Comparison of ENCODE assay signal across 29 mouse cellular contexts in the genomic region with DNA sequence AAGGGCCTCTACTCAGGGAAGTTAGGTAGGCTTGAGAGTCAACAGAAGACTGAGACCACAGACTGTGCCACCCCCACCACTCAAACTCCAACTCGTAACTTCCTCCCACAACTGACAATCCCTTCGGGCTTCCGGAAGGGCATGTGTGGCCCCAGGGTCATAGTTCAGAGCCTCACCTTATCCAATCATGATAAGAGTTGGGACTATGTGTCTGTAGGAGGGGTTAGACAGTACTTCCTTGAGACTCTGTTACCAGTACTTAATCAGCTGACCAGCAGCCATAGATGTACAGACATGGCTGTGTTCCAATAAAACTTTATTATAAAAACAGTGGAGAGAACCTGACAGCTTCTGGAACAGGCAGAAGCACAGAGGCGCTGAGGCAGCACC. TPM values are rescaled to one million over a fixed set of nuclear protein-coding genes. Genes with fewer than 3 reads are reported as not detected.
DNase-seq lines count a peak whose midpoint lies in the region; ATAC-seq and TF ChIP-seq lines count a peak whose summit lies in the region.
"Had no signal": no experiment of that assay in that cellular context is flagged by ENCODE, and none has a peak within 500 bp of the region (broad histone marks: within the 10 kb centered on the region; RNA-seq: fewer than 3 reads in every experiment).

No protein-coding gene starts in this region.

- 92% methylated on average over 4 of the region's 4 CpGs for WGBS in hindbrain, embryonic 13.5 days
- 95% methylated on average over 4 of the region's 4 CpGs for WGBS in hindbrain, postnatal 0 days
- 96% methylated on average over 4 of the region's 4 CpGs for WGBS in limb, embryonic 12.5 days
- WGBS in limb, embryonic 10.5 days: 91% methylated on average over 4 of the region's 4 CpGs

- no peak for DNase-seq in hindbrain, postnatal 0 days (ENCODE audit: low spot score)
- no peak for DNase-seq in limb, embryonic 10.5 days (ENCODE audit: low spot score)
- DNase-seq in ES-CJ7 (ENCODE audit: low read depth, low spot score): peak; percentile 30
- peak; percentile 22 for DNase-seq in WW6 (ENCODE audit: low read depth, low spot score)
- no peak for DNase-seq in cerebellum, postnatal 4 days (ENCODE audit: low spot score in 2 of 2)
- DNase-seq in right cerebral cortex, adult 2 months (ENCODE audit: low spot score in 2 of 2): no peak
- DNase-seq: adrenal gland, adult 2 months; adrenal gland, postnatal 14 days; B cell, adult 2 months; cerebellum, adult 11 months; cerebellum, adult 2 months; cerebellum, adult 9-11 months; cerebellum, postnatal 25 days; embryo, embryonic 11 days; gastrocnemius, adult 2 months; gastrocnemius, postnatal 14 days; heart, adult 11 months; kidney, adult 18-20 months; kidney, adult 9 months had no signal

- no peak for TF ChIP-seq CTCF in hindbrain, postnatal 0 days (IDR thresholded peaks at IDR 0.05; ENCODE audit: low read depth)

- no peak overlapping the region for H3K4me2 ChIP-seq in hindbrain, embryonic 13.5 days
- H3K4me2 ChIP-seq in hindbrain, postnatal 0 days (ENCODE audit: low read depth, low read length): no peak overlapping the region
- H3K4me2 ChIP-seq in limb, embryonic 12.5 days: no peak overlapping the region
- H3K4me2 ChIP-seq: embryonic facial prominence, embryonic 13.5 days; forebrain, embryonic 12.5 days; heart, embryonic 11.5 days had no signal

- no peak overlapping the region for H3K4me3 ChIP-seq in hindbrain, embryonic 13.5 days
- no peak overlapping the region for H3K4me3 ChIP-seq in hindbrain, postnatal 0 days (ENCODE audit: low read length)
- no peak overlapping the region for H3K4me3 ChIP-seq in limb, embryonic 12.5 days (replicated peaks)
- H3K4me3 ChIP-seq in limb, embryonic 10.5 days: no peak overlapping the region
- H3K4me3 ChIP-seq: embryonic facial prominence, embryonic 10.5 days; embryonic facial prominence, embryonic 13.5 days; erythroblast, embryonic 14.5 days; forebrain, embryonic 12.5 days; gastrocnemius, adult 2 months had no signal

- H3K9me3 ChIP-seq in hindbrain, embryonic 13.5 days: no peaks in the 10 kb centered on the region
- H3K9me3 ChIP-seq in hindbrain, postnatal 0 days (ENCODE audit: low read length): no peaks in the 10 kb centered on the region
- H3K9me3 ChIP-seq in limb, embryonic 12.5 days: no peaks in the 10 kb centered on the region
- H3K9me3 ChIP-seq in limb, embryonic 10.5 days (replicated peaks): no peaks in the 10 kb centered on the region
- H3K9me3 ChIP-seq: embryonic facial prominence, embryonic 10.5 days; embryonic facial prominence, embryonic 13.5 days; forebrain, embryonic 12.5 days; G1E had no signal

- no peak overlapping the region for H3K9ac ChIP-seq in hindbrain, embryonic 13.5 days
- no peak overlapping the region for H3K9ac ChIP-seq in hindbrain, postnatal 0 days (replicated peaks; ENCODE audit: low read length)
- H3K9ac ChIP-seq in limb, embryonic 12.5 days (replicated peaks): no peak overlapping the region
- H3K9ac ChIP-seq: embryonic facial prominence, embryonic 13.5 days; forebrain, embryonic 12.5 days had no signal

- no peaks in the 10 kb centered on the region for H3K27me3 ChIP-seq in hindbrain, embryonic 13.5 days
- no peaks in the 10 kb centered on the region for H3K27me3 ChIP-seq in hindbrain, postnatal 0 days (ENCODE audit: insufficient read depth, low read length)
- no peaks in the 10 kb centered on the region for H3K27me3 ChIP-seq in limb, embryonic 12.5 days
- no peaks in the 10 kb centered on the region for H3K27me3 ChIP-seq in limb, embryonic 10.5 days (ENCODE audit: low read depth, poor library complexity, severe bottlenecking)
- H3K27me3 ChIP-seq: embryonic facial prominence, embryonic 13.5 days; forebrain, embryonic 12.5 days; Patski had no signal

- 0 out of 2 replicates have a peak, but pooled peaks cover 5% of the 10 kb centered on the region for H3K4me1 ChIP-seq in hindbrain, embryonic 13.5 days (replicated peaks)
- H3K4me1 ChIP-seq in hindbrain, postnatal 0 days (ENCODE audit: insufficient read depth, low read length): no peaks in the 10 kb centered on the region
- no peaks in the 10 kb centered on the region for H3K4me1 ChIP-seq in limb, embryonic 12.5 days (replicated peaks)
- no peaks in the 10 kb centered on the region for H3K4me1 ChIP-seq in limb, embryonic 10.5 days
- H3K4me1 ChIP-seq: embryonic facial prominence, embryonic 10.5 days; embryonic facial prominence, embryonic 13.5 days; forebrain, embryonic 12.5 days had no signal

- no peak for ATAC-seq in hindbrain, embryonic 13.5 days (ENCODE audit: low FRiP score)
- ATAC-seq in hindbrain, postnatal 0 days: no peak
- 0 out of 2 replicates have a peak, but pooled peaks have one; percentile 6 for ATAC-seq in limb, embryonic 12.5 days (ENCODE audit: insufficient number of reproducible peaks, insufficient read depth, low FRiP score, low TSS enrichment, low read depth)
- ATAC-seq: Patski had no signal

- H3K36me3 ChIP-seq in hindbrain, embryonic 13.5 days: no peaks in the 10 kb centered on the region; the same call in 1 of the 2 replicates
- no peaks in the 10 kb centered on the region for H3K36me3 ChIP-seq in hindbrain, postnatal 0 days (ENCODE audit: insufficient read depth, low read length)
- H3K36me3 ChIP-seq in limb, embryonic 12.5 days: peaks cover 28% of the 10 kb centered on the region
- peaks cover 27% of the 10 kb centered on the region for H3K36me3 ChIP-seq in limb, embryonic 10.5 days
- H3K36me3 ChIP-seq: G1E had no signal

- H3K27ac ChIP-seq in hindbrain, embryonic 13.5 days: 0 out of 2 replicates have a peak overlapping the region, but pooled peaks have one; percentile 4
- H3K27ac ChIP-seq in hindbrain, postnatal 0 days: no peak overlapping the region
- H3K27ac ChIP-seq in limb, embryonic 12.5 days: no peak overlapping the region
- no peak overlapping the region for H3K27ac ChIP-seq in limb, embryonic 10.5 days
- H3K27ac ChIP-seq: embryonic facial prominence, embryonic 10.5 days; embryonic facial prominence, embryonic 13.5 days; forebrain, embryonic 12.5 days; gastrocnemius, adult 2 months had no signal

RNA-seq across cellular contexts. Expression of a gene that starts 48.7 kb away (rescaled TPM):
- 15.4 and 17.1 TPM in 2 replicates for polyA plus RNA-seq in hindbrain, embryonic 13.5 days (2015; fragmentation: Nextera tagmentation; extraction: Ambion mirVana)
- 1.4 and 5.5 TPM in 2 replicates for total RNA-seq in hindbrain, postnatal 0 days (2014; rRNA removed)
- 9.1 and 9.2 TPM in 2 replicates for polyA plus RNA-seq in hindbrain, postnatal 0 days (2015; fragmentation: Nextera tagmentation; extraction: Ambion mirVana)
- polyA plus RNA-seq in limb, embryonic 12.5 days (2016; fragmentation: Nextera tagmentation; extraction: Ambion mirVana): 24.1 and 27.9 TPM in 2 replicates
- 21.2 and 24.2 TPM in 2 replicates for polyA plus RNA-seq in limb, embryonic 10.5 days (2016; fragmentation: Nextera tagmentation; extraction: Ambion mirVana)
- total RNA-seq: CH12.LX, G1E had no signal
- polyA plus RNA-seq: G1E had no signal

Comparison
In these comparisons a context has a peak if more than half of its experiments do, and no peak if none do; other contexts are left out.
1. DNase-seq: peak in ES-CJ7 (single experiment) and WW6 (single experiment); none in hindbrain, postnatal 0 days (single experiment), limb, embryonic 10.5 days (single experiment), cerebellum, postnatal 4 days (0 of 2) and right cerebral cortex, adult 2 months (0 of 2).